Mouse (Mus musculus): ENCODE results near the gene Gm20826.
"Not testable (repeated sequence)": the region's sequence is repeated elsewhere in the genome, so short reads cannot be mapped to it uniquely, and the experiment has no call there.

Gene Gm20826

GRCm38 (mm10) chrY:7638389-7638788 lies at the start of gene Gm20826:
TSS of gene Gm20826 (minus strand) at chrY:7638489.
- not testable (repeated sequence) for DNase-seq (ENCODE audit: low read depth in 1 of 2, low spot score in 2 of 2)
